Mouse (Mus musculus): ENCODE measurements around the gene Abcb6. TPM values are rescaled to one million over a fixed set of nuclear protein-coding genes. Genes with fewer than 3 reads are reported as not detected.

Abcb6 gene
- polyA plus RNA-seq, 1 experiment: 12.6 TPM

GRCm38 (mm10) chr1:75187914-75188483 is 7.8 kb upstream of the Abcb6 start:
- H3K27me3 ChIP-seq (ENCODE audit: control insufficient read depth): no peaks in the 10 kb centered on the region
- no peak overlapping the region for H3K4me3 ChIP-seq (replicated peaks)
- TF ChIP-seq TAL1 (IDR thresholded peaks at IDR 0.05; ENCODE audit: low read length) (no peak), GATA1 (IDR thresholded peaks at IDR 0.05; ENCODE audit: low read length) (no peak)
- peaks cover 57% of the 10 kb centered on the region for H3K4me1 ChIP-seq (ENCODE audit: control insufficient read depth)
- H3K9me3 ChIP-seq (ENCODE audit: control insufficient read depth, low read length): no peaks in the 10 kb centered on the region
- H3K36me3 ChIP-seq (ENCODE audit: control insufficient read depth): peaks cover 79% of the 10 kb centered on the region

- Histone ChIP-seq H3K4me1 (ENCODE audit: control insufficient read depth) (peaks cover 52% of the 10 kb centered on the region), H3K36me3 (ENCODE audit: control insufficient read depth) (peaks cover 88% of the 10 kb centered on the region)
These were observed 6.9 kb upstream of the Abcb6 start for GRCm38 (mm10) chr1:75187126-75187525.

DNA sequence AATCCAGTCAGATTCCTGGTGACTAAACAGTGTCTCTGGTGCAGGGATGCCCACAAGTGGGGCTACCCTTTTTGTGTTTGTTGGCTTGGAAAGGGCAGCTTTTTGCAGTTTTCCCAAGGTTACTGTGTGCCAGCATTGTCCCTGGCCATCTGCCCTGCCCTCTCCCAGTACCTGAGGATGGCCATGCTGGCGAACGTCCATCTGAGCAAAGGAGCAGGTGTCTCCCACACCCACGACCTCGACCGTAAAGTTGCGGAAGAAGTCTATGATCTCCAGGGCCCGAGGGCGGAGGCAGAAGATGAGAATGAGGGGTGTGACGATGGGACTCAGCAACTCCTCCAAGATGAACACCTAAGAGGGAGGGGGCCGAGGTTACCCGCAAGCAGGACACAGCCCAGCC is 5.3 kb upstream of the Abcb6 start:
- Histone ChIP-seq H3K36me3 (ENCODE audit: control insufficient read depth) (peaks cover 99% of the 10 kb centered on the region), H3K4me3 (replicated peaks) (no peak overlapping the region), H3K27me3 (ENCODE audit: control insufficient read depth) (no peaks in the 10 kb centered on the region; the same call in 1 of the 2 replicates), H3K4me1 (ENCODE audit: control insufficient read depth) (peaks cover 58% of the 10 kb centered on the region), H3K9me3 (ENCODE audit: control insufficient read depth, low read length) (peaks cover 7% of the 10 kb centered on the region)
- TF ChIP-seq TAL1 (IDR thresholded peaks at IDR 0.05; ENCODE audit: low read length) (no peak), GATA1 (IDR thresholded peaks at IDR 0.05; ENCODE audit: low read length) (no peak)

More at GRCm38 (mm10) chr1:75187126-75187525, 6.9 kb upstream of the Abcb6 start:
- Histone ChIP-seq H3K9me3 (ENCODE audit: control insufficient read depth, low read length) (peaks cover 7% of the 10 kb centered on the region), H3K4me3 (replicated peaks) (no peak overlapping the region), H3K27me3 (ENCODE audit: control insufficient read depth) (no peaks in the 10 kb centered on the region; the same call in 1 of the 2 replicates)
- no peak for TF ChIP-seq TAL1 (IDR thresholded peaks at IDR 0.05; ENCODE audit: low read length)

DNA sequence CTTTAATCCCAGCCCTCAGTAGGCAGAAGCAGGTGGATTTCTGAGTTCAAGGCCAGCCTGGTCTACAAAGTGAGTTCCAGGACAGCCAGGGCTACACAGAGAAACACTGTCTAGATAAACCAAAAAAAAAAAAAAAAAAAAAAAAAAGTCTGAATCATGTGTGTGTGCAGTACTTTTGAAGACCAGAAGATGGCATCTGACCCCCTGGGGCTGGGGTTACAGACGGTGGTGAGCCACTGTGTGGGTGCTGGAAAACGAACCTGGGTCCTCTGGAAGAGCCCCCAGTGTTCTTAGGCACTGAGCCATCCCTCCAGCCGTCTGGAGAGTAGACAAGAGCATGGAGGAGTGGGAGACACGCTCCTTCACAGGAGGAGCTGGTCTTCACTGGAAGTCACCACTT is 2.0 kb upstream of the Abcb6 start:
- Histone ChIP-seq H3K4me1 (ENCODE audit: control insufficient read depth) (peaks cover 56% of the 10 kb centered on the region), H3K27me3 (ENCODE audit: control insufficient read depth) (no peaks in the 10 kb centered on the region; the same call in 1 of the 2 replicates), H3K36me3 (ENCODE audit: control insufficient read depth) (peaks cover 89% of the 10 kb centered on the region)

DNA sequence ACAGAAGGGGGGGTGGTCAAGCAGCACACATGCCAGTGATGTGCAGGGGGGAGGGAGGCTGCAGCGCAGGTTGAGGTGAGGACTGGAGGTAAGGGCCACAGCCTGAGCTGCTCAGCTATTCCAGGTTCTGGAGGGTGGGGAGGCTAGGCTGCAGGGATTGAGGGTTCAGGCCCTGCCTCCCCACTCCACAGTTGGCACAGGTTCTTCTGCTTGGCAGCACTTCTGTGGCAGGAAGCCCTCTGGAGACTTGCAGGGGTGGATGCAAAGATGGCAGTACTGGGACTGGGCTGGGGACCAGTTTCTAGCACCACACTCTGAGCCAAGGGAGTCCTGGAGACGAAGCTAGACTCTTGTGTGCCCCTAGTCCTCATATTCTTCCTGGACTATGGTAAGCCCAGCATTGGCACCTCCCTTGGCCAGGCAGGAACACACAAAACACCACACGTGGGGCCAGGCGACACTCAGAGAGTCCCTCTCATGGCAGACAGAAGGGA is 1.2 kb upstream of the Abcb6 start:
- H3K27me3 ChIP-seq (ENCODE audit: control insufficient read depth): no peaks in the 10 kb centered on the region; the same call in 1 of the 2 replicates
- no peak for TF ChIP-seq GATA1 (IDR thresholded peaks at IDR 0.05; ENCODE audit: low read length)
- TF ChIP-seq TAL1 (IDR thresholded peaks at IDR 0.05; ENCODE audit: low read length): no peak
- H3K9me3 ChIP-seq (ENCODE audit: control insufficient read depth, low read length): peaks cover 7% of the 10 kb centered on the region
- H3K4me1 ChIP-seq (ENCODE audit: control insufficient read depth): peaks cover 60% of the 10 kb centered on the region
- H3K4me3 ChIP-seq (replicated peaks): peak overlapping the region; percentile 87
- peaks cover 89% of the 10 kb centered on the region for H3K36me3 ChIP-seq (ENCODE audit: control insufficient read depth)

More for the DNA sequence above, 2.0 kb upstream of the Abcb6 start:
- Histone ChIP-seq H3K4me3 (replicated peaks) (no peak overlapping the region), H3K9me3 (ENCODE audit: control insufficient read depth, low read length) (peaks cover 7% of the 10 kb centered on the region)
- no peak for TF ChIP-seq TAL1 (IDR thresholded peaks at IDR 0.05; ENCODE audit: low read length)
- no peak for TF ChIP-seq GATA1 (IDR thresholded peaks at IDR 0.05; ENCODE audit: low read length)

- Histone ChIP-seq H3K9me3 (ENCODE audit: control insufficient read depth, low read length) (peaks cover 7% of the 10 kb centered on the region), H3K27me3 (ENCODE audit: control insufficient read depth) (no peaks in the 10 kb centered on the region; the same call in 1 of the 2 replicates), H3K4me3 (replicated peaks) (peak overlapping the region; percentile 87), H3K4me1 (ENCODE audit: control insufficient read depth) (peaks cover 65% of the 10 kb centered on the region), H3K36me3 (ENCODE audit: control insufficient read depth) (peaks cover 89% of the 10 kb centered on the region)
- TF ChIP-seq GATA1 (IDR thresholded peaks at IDR 0.05; ENCODE audit: low read length) (no peak), TAL1 (IDR thresholded peaks at IDR 0.05; ENCODE audit: low read length) (no peak)
These were observed 549 bp upstream of the Abcb6 start for GRCm38 (mm10) chr1:75180741-75181140.

DNA sequence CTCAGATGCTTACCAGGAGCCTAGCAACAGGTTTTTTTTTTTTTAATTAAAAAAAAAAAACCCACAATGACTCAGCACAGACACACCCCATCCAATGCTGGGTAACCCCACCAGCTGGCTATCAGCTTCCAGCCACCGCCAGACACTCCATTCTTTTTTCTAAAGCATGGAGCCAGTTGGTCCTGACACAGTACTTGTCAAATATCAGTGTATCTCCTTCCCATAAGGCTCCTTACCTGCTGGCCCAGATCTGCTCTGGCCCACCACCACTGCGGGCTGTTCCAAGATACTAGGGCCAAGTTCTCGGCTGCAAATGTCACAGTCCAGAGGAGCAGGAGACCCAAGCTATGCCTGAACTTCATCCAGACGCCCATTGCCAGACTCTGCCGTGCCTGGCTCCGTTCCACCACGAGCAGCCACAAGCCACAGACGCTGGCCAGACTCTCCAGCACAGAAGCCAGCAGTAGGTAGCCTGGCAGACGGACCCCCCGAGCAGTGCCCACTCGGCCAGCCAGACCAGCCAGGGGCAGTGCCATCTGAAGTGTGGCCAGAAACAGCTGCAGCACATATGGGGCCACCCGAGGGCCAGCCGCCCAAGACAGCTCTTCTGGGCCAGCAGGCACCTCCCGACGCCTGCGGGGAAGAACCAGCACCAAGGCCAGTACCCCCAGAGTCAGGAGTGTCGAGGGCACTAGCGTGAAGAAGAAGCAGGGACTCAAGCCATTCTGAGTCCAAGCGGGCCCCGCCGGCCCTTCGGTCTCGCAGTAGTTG is 673 bp downstream of the Abcb6 start:
- H3K9me3 ChIP-seq (ENCODE audit: control insufficient read depth, low read length): peaks cover 7% of the 10 kb centered on the region
- peak overlapping the region; percentile 87 for H3K4me3 ChIP-seq (replicated peaks)
- no peaks in the 10 kb centered on the region; the same call in 1 of the 2 replicates for H3K27me3 ChIP-seq (ENCODE audit: control insufficient read depth)
- peaks cover 68% of the 10 kb centered on the region for H3K4me1 ChIP-seq (ENCODE audit: control insufficient read depth)
- peaks cover 89% of the 10 kb centered on the region for H3K36me3 ChIP-seq (ENCODE audit: control insufficient read depth)
- TF ChIP-seq GATA1 (IDR thresholded peaks at IDR 0.05; ENCODE audit: low read length) (peak; percentile 30; the same call in 1 of the 2 replicates), TAL1 (IDR thresholded peaks at IDR 0.05; ENCODE audit: low read length) (peak; percentile 50; the same call in 2 of the 3 replicates)

DNA sequence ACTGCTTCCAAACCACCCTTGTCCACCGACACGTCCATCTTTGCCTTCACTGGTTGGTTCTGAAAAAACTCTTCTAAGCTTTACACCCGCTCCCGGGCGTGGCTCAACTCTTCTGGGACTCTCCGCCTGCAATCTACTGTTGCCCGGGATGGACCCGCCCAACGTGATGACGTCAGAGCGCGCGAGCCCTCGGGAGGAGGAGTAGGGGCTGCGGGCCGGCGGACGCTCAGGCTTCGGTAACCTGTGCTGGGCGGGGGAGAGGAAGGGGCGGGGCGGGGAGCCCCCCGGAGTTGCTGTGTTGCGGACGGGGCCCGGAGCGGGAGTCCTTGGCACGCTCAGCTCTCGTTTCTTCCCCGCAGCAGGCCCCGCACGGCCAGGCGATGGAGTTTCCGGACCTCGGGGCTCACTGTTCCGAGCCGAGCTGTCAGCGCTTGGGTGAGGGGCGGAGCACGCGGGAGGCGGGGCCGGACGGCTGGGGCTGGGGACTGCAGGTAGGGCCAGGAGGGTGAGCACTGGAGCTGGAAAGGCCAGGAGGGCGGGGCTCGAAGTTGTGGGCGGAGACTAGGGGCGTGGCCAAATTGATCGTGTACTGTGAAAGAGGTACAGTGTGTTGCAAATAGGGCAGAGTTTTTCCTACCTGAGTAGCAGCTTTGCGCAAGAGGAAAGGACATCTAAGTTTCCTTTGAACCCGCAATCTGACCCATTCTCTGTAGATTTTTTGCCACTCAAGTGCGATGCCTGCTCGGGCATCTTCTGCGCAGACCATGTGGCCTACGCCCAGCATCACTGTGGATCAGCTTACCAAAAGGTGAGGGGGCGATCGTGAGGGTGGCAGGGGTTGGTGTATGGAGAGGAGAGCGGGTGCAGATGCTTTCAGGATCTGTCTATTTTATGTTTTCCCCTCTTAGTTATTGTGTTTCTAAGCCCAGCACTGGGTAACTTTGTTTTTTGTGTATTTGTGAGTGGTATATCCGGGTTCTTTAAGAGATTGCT is 11.4 kb downstream of the Abcb6 start, which contains the start of gene Zfand2b:
TSS of gene Zfand2b (plus strand) at position 175 of the 993 bp plus-strand sequence.
- H3K4me1 ChIP-seq (ENCODE audit: control insufficient read depth): peaks cover 69% of the 10 kb centered on the region
- no peaks in the 10 kb centered on the region for H3K27me3 ChIP-seq (ENCODE audit: control insufficient read depth)
- TF ChIP-seq TAL1 (IDR thresholded peaks at IDR 0.05; ENCODE audit: low read length) (no peak), GATA1 (IDR thresholded peaks at IDR 0.05; ENCODE audit: low read length) (no peak)
- H3K9me3 ChIP-seq (ENCODE audit: control insufficient read depth, low read length): no peaks in the 10 kb centered on the region
- peak within 1 kb of the TSS; percentile 86 for H3K4me3 ChIP-seq (replicated peaks)
- H3K36me3 ChIP-seq (ENCODE audit: control insufficient read depth): peaks cover 49% of the 10 kb centered on the region

All from erythroblast, embryonic 14.5 days (primary cell).